Mouse (Mus musculus) spleen, postnatal 36 days (tissue): ENCODE results near the gene Tmem200b.
A peak's percentile ranks its signal among the peaks of the same experiment; 100 is the strongest.

Experiments used
- DNase-seq, 2 experiments: peaks; one replicate each; pipeline ENCODE4 v3.0.0; 2022; ENCODE audit warnings: low spot score in 2 of 2, mixed read lengths in 1 of 2

Gene Tmem200b

DNA sequence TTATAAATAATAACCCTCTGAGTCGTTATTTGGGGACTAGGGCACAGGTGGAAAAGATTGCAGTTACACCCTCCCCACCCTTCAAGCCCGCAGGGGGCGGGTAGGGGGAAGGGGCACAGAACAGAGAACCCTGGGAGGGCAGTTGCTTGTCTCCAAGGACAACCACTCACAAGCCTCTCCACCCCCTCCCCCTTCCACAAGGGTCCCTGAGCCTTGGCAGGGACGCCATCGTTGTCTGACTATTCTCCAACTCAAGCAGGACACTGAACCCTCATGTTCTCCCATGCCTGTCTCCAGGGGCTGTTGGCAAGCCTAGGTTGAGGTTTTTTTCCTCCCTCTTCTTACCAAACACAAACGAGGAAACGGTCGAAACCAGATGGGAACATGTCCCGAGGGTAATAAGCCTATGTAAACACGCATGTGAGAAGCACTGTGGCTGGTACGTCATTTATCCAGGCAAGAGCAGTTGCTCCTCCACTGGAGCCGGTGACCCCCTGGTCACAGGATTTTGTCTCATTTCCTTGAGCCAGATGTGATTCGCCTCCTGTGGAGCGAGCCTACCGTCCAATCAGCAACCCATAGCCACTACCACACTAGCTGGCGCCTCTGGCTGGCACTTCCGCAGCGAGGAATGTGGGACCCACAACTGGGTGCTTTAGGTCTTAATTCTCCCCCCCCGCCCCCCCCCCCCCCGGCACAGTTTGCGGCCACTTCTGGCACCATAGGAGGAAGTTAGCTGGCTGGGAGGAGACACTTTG is 11.2 kb upstream of the Tmem200b start:
- DNase-seq = no peak

DNA sequence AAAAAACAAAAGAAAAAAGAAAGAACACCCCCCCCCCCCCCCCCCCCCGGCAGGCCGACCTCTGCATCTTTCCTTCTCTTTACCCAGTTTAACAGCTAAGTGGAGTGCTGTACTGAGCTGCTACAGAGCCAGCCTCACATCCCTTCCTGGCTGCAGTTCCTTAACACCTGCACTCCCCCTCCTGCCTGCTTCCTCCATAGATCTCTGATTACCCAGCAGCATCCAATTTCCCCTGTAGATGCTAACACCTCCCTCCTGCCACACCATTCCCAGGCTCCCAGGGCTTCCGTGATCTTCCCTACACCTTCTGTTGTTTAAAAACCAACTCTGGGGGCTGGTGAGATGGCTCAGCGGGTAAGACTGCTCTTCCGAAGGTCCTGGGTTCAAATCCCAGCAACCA is 10.1 kb upstream of the Tmem200b start:
- DNase-seq = no peak

DNA sequence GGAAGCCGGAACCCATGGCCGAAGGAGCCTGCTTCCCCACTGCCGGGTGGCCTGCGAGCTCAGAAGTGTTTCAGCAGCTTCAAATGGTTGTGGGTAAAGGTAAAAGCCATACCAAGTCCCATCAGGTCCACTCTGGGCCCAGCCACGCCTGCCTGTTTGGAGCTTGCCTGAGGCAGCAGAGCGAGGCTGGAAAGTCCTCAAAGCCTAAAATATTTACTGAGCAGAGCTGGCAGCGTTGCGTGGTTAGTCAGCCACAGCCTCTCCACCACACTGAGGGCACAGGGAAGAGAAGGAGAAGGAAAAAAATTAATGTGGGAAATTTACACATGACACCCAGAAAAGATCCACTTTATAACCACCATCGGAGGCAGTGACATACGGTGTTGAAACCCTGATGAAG is 8.0 kb upstream of the Tmem200b start:
- no peak for DNase-seq

DNA sequence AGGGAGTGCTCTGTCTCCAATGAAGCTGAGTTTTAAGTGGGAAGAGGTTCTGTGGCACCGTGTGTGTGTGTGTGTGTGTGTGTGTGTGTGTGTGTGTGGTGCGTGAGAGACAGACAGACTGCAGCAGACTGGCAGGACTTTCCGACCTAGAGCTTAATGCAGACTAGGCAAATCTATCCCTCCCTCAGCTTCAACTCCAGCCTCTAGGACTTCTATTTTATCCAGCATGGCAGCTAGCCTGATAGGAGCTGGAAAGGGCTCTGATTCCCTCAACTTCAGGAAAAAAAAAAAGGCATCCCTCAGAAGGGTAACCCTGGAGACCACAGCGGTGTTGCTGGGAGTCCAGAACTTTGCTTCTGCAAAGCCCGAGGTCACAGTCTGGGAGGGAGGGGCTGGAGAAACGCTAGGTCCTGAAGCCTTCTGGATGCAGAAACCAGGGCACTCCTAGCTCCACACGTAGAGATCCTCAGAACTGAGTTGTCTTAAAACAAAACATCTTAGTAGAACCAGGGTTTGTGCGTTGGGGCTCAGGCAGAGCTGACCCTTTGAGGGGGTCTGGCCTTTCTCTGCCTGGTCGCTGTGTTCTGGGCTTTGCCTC is 7.4 kb upstream of the Tmem200b start:
- DNase-seq = no peak

DNA sequence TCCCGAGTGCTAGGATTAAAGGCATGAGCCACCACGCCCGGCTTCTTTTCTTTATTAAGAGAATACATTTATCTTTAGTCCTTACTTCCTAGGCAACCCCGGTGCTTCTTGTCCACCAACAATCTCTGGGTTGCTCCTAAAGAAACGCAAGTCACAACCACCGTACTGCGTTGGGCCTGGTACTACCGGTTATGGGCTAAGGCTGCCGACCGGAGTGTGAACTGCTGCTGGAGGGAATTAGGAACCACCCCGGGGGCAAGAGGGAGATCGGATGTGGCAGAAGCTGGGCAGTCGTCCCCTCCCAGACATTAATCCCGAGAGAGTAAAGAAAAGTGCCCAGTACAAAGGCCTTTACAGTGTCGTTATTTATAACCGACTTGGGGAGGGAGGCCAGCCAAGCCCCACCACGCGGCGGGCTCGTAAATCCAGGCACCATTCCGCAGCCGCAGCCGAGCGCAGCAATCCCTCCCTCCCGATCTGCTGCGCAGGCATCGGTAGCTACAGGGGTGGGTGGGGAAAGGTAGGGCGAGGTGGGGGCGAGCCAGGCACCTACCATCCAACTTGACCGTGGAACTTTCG is 6.6 kb upstream of the Tmem200b start:
- DNase-seq = no peak

DNA sequence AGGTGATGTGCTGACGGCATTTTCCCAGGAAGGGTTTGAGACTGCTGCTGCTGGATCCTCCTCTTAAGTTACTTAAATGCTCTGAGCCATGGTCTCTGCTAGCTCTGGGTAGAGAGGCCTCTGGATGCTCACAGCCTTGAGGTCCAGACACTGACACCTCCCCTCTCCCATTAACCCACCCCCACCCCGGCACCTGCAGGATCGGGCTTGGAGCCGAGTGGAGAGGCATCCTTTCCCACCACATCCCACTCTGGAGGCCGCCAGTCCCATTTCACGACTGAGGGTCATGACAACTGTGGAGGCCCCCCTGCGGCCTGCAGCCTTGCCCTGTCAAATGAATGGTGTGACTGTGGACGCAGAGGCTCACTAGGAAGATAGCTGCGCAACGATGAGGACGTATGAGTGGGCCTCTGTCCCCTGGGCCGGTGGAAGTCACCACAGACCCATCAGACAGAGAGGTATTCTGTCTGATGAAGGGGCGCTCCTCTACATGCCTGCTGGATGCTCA is 5.7 kb upstream of the Tmem200b start:
- DNase-seq = no peak

DNA sequence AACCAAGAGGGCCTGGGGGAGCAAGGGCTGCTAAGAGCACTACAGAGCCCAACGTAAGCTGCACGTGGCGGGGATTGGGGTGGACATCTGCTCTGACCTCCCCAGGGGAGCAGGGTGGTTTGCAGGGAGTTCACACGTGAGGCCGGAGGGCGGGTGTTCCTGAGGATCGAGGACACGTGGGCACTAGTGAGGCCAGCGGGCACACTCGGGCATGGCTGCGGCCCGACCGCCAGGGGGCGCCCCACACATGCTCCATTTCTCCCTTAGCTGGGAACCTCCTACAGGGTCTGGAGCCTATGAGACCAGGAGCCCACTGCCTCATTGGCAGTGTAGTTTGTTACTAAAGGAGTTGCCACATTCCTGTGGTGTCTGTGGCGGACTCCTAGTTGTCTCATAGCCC is 5.1 kb upstream of the Tmem200b start:
- peak; percentile 58 to 64 for DNase-seq

DNA sequence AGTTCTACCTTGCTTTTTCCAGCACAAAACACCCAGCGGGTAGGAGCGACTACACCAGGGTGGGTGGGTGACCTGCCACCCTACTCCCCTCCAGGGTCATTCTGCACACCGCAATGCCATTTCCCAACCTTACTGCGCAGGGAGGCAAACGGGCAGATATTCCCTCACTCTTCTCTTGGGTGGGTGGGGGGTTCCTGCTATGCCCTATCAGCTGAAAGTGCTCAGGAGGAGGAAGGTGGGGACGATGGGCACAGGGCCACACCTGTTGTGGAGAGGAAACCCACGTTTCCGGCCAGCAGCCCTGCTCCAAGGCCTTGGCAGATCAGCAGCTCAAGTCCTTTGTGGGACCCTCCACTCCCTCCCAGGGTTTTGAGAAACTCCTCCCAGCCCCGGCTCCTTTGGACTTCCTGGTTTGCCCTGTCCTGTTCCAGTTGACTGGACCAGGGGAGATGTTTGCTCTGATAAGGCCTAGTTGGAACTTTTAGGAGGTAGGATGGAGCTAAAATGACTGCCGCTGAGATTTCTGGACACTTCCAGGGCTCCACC is 4.5 kb upstream of the Tmem200b start:
- DNase-seq = no peak

DNA sequence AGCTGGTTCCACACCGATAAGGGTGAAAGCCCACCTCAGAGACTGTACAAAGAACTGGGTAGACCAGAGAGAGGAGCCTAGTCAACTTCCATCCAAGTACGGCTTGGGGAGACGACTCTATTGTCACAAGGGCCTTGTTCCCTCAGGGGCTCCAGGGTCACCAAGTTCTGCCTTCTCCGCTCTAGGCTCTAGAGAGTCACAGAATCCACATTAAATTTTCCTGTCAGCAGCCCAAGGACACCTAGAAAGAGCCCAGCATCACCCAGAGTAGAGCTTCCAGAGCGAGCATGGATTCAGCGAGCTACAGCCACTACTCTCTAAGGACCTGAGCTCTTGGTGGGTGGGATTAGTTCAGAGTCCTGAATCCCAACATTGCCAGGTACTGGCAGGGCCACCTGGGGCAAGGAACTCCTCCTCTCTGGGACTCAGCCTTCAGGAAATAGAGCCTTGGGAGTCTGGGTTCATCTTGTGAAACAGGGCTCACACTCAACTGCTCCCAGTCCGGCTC is 3.5 kb upstream of the Tmem200b start:
- no peak for DNase-seq

DNA sequence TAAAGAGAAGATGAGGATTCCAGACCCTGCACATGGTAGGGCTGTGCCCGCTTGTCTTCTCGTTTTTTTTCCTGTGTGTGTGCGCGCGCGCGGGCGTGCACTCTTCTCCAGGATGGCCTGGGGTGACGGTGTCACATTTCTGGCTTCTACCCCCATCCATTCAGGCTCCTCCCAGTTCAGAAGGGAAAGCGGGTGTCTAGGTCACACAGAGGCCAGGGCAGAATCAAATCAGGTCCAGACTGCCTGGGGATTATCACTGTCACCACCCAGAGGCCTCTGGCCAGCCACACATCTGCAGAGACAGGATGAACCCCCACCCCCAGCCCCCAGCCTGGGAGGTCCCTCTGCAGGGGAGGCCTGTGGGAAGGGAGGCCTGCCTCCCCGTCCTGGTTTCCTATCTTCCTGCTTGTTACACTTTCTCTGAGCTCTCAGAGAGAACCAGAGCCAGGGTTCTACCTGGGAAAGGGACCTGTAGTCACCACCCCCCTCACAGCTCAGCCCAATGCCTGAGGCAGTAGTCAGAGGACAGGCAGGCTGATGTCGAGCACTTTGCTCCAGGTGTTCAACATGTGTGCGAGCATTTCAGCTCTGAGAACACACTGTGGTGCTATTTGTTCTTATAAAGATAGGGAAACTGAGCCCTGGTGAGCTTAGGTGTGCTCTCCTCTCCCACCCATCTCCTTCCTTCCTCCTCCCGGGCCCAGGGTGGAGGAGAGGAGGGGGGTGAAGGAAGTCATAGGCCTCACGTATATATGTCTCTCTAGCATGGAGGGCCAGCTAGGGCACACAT is 2.7 kb upstream of the Tmem200b start:
- DNase-seq = no peak

DNA sequence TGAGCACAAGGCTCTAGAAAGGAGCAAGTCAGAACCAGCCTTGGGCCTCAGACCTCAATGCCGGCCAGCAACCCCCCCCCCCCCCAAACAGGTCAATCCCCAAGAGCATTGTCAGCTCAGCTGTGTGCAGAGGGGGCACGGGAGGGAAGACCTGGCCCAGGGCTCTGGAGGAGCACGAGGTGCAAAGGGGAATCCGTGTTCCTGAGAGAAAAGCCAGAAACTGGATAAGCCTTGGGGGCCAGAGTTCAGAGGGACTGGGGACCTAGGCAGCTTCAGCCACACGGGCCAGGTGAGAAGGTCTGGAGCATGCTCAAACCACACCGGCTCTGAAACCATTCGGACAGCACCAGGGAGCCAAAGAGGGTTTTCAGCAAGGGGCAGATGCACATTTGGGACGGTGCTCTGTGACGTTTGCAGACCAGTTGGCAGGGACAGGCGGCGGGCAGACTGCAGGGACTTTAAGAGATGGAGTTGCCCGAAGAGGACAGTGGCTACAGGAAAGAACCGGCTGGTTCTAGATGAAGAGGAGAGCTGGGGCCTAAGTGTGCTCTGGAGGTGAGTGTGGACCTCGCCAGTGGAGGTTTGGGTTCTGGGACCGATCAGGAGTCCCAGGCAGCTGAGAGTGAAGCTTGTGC is 1.9 kb upstream of the Tmem200b start:
- DNase-seq = no peak

DNA sequence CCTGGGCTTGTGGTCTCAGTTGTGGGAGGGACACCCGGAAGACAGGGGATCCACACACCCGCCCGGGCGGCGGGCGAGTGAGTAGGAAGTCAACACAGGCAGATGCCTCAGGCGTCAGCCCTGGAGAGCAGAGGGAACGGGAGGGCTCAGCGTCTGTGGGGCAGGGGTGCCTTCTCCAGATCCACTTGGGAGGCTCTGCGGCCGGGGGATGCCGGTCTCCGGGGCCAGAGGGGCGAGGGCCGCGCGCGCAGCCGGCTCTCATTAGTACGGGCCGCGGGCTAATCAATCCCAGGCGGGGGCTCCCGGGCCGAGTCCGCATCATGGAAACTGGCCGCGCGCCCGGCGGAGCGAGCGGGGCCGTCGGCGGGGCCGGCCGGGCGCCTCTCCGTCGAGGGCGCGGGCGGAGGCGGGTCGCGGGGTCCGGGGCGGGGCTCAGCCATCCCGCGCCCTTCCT is 1.4 kb upstream of the Tmem200b start:
- no peak for DNase-seq

DNA sequence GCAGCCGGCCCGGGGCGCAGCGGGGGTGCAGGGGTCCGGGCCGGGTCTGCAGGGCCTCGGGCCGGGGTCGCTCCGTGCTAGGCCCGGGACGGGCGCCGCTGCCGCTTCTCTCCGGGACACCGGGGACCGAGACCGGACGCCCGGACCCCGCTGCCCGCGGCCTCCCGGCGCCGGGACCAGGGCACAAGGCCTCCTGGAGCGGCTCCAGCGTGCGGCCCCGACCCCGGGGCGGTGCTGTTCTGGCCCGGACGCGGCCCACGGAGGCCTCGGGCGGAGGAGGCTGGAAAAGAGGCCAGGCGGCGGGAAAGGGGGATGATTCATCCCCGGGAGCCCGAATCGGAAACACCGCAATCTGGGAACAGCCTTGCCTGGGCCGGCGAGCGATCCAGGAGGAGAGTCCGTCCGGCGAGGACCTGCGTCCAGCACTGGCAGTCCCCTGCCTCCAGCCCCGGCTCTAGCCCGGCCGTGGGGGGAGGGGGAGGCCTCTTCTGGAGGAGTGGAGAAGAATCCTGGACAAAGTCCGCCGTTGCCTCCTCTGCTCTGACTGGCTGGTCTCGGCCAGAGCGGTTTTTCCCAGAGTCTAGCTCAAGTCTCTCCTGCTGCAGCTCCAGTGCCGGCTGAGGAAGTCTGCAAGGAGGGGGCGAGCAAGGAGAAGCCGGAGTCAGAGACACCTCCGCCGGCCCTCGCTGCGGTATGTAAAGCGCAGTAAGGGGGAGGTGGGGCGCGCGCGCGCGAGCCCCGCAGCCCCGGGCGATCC is 798 bp upstream of the Tmem200b start:
- no peak for DNase-seq

DNA sequence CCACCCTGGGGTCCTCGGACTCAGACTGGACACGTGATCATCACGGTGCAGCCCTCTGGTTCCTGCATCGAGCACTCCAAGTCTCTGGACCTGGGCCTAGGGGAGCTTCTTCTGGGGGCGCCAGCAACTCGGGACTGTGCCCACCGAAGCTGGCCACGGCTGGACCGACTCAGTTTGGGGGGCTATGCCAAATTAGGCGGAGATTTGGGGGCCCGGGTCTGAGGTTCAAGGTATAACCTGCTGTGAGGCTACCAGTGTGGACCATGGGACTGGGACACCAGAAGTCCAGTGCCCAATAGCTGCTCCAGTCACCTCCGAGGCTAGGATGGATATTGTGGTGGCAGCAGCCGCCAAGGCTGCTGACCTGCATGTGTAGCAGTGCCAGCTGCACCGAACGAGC is 833 bp downstream of the Tmem200b start:
- no peak for DNase-seq

DNA sequence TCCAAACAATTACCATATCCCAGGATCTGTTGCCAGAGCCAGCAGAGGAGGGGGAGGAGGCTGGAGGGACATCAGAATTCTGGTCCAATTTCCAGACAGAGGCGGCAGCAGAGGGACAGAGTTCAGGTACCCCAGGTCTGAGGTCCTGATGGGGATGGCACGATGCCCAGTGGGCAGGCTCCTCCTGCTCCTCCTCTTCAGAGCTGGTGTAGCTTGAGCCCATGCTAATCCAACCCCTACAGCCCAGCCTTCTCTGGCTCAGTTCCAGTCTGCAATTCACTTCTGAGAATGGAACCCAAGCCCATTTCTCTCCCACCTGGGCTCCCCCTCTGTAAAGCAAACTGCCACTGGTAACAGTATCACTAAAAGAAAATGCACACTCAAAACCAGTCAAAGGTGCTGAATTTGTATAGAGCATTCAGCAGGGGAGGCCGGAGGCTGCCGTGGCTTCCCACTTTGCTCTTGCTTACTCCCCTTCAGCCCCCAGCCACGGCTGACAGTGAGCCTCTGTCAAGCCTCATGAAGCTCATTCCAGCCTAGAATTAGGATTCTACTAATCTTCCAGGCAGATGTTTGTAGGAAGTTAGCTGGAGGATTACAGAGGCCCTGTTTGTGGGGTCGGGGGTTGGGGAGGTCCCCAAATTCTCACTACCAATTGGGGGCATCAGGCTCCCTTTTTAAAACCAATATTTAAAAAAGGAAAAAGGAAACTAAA is 2.7 kb downstream of the Tmem200b start:
- no peak for DNase-seq

DNA sequence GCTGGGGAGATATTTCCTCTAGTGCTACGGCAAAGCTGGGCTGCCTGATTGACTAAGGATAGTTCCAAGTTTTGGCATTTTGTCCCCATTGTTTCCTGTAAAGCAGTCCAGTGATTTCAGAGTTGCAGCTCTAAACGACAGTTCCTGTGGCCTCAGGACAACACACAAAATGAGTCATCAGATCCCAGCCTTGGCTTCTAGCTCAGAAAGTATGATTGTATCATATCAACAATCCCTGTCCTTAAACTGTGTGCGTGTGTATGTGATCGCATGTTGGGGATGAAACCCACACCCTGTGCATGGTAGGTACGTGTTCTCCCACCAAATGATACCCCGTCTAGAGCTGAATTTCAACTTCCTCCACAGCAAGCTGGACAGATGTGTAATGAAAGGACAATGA is 7.6 kb downstream of the Tmem200b start:
- no peak for DNase-seq

DNA sequence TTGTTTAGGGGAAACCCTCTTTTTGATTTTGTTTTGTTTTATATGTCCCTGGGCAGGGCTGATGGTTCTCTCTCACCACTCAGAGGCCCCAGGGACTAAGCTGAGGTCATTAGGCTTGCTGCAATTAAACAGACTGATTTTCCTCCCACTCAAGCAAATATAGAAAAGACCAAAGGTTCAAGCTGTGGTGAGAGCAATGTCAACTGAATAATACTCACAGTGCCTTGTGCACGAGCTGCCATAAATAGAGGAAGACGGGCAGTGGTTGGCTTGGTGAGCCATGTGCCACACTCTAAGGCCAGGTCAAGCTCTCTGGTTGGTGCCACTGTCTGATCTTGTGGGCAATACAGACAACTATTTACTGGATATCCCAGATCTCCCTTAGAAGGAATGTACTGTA is 17.9 kb downstream of the Tmem200b start:
- no peak for DNase-seq

DNA sequence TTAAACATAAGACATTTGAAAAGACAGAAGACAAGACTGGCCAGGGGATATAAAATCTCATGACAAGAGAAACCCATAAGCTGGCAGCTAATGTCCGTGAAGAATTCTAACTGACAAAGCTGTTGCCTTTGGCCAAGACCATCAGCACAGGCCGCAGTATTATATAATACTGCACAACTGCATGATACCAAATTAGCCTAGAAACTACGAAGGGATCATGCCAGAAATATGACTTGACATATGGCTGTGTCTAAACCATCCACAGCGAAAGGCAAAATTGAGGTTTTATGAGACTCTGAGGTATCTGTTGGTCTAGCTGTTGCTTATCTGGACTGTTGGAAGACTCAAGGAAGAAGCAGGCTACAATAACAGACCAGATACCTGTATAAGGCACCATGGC is 19.3 kb downstream of the Tmem200b start:
- no peak for DNase-seq

DNA sequence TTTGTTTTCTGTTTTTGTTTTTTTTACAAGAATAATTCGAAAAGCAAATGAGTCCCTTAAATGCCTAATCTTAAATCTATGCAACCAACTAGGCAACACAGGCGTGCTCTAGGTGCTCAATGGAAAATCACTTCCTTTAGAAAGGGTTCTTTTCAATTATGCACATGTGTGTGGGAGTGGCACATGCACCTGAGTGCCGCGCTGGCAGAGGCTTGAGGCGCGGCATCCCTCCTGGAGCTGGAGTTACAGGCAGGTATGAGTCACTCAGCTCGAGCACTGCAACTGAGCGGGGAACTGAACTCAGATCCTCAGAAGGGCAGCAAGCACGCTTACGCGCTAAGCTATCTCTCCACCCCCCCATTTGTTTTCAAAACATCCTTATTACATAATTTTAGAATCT is 26.3 kb downstream of the Tmem200b start:
- no peak for DNase-seq

DNA sequence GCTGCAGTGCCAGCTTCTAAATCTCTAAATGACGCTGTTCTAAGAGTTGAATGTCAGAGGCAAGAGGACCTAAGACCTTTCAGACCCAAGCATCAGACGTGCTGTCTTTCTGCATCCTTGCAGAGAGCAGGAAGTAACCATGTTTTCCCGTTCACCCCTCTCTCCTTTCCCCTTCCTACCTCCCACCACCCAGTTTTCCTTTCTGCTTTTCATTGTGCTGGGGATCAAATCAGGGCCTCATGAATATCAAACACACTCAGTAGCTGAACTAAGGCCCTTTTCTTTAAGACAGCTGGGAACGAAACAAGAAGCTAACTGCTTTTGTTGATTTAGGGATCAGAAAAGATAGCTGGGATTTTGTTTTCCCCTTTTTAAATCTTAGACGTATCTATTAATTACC is 28.3 kb downstream of the Tmem200b start:
- DNase-seq = no peak
